8 mouse cellular contexts compared by ENCODE assay signal in genomic region chr12:79679941-79680697, GRCm38 (mm10).
DNase-seq lines count a peak whose midpoint lies in the region; ATAC-seq and TF ChIP-seq lines count a peak whose summit lies in the region.

No protein-coding gene starts in this region.

- no peak overlapping the region for H3K4me3 ChIP-seq in forebrain, postnatal 0 days (ENCODE audit: low read depth, low read length)
- H3K4me3 ChIP-seq in kidney, embryonic 15.5 days (replicated peaks) = no peak overlapping the region
- H3K4me3 ChIP-seq in neural tube, embryonic 15.5 days (replicated peaks) = no peak overlapping the region

- ATAC-seq in forebrain, postnatal 0 days = peak; percentile 85
- ATAC-seq in kidney, embryonic 15.5 days (replicated peaks; ENCODE audit: low FRiP score) = no peak; the same call in 1 of the 2 replicates
- ATAC-seq in neural tube, embryonic 15.5 days (ENCODE audit: low FRiP score) = peak; percentile 84
- ATAC-seq in megakaryocyte progenitor cell, adult 5-6 weeks (replicated peaks; ENCODE audit: poor library complexity) = no peak

- intact Hi-C loops in left cerebral cortex, postnatal 10 days (cut with DNase I) = loop anchor here (5.0 kb wide), 1 partner anchor 68 kb away; no protein-coding TSS in a partner anchor

- 39% methylated on average over 9 of the region's 9 CpGs for WGBS in forebrain, postnatal 0 days
- WGBS in kidney, embryonic 15.5 days = 57% methylated on average over 9 of the region's 9 CpGs
- 64% methylated on average over 9 of the region's 9 CpGs for WGBS in neural tube, embryonic 15.5 days

- H3K9ac ChIP-seq in forebrain, postnatal 0 days = no peak overlapping the region
- no peak overlapping the region for H3K9ac ChIP-seq in kidney, embryonic 15.5 days
- H3K9ac ChIP-seq in neural tube, embryonic 15.5 days (replicated peaks) = no peak overlapping the region

- no peaks in the 10 kb centered on the region for H3K27me3 ChIP-seq in forebrain, postnatal 0 days (ENCODE audit: insufficient read depth, low read length)
- no peaks in the 10 kb centered on the region for H3K27me3 ChIP-seq in kidney, embryonic 15.5 days
- H3K27me3 ChIP-seq in neural tube, embryonic 15.5 days (replicated peaks) = no peaks in the 10 kb centered on the region

- peak overlapping the region; percentile 72 for H3K27ac ChIP-seq in forebrain, postnatal 0 days (ENCODE audit: low read depth, low read length)
- peak overlapping the region; percentile 61 for H3K27ac ChIP-seq in kidney, embryonic 15.5 days
- H3K27ac ChIP-seq in neural tube, embryonic 15.5 days (replicated peaks) = peak overlapping the region; percentile 66

- no peaks in the 10 kb centered on the region for H3K9me3 ChIP-seq in forebrain, postnatal 0 days (ENCODE audit: low read length)
- H3K9me3 ChIP-seq in kidney, embryonic 15.5 days (replicated peaks) = no peaks in the 10 kb centered on the region
- H3K9me3 ChIP-seq in neural tube, embryonic 15.5 days (replicated peaks) = no peaks in the 10 kb centered on the region

- no peak overlapping the region for H3K4me2 ChIP-seq in forebrain, postnatal 0 days (ENCODE audit: low read depth)
- H3K4me2 ChIP-seq in kidney, embryonic 15.5 days = no peak overlapping the region
- no peak overlapping the region for H3K4me2 ChIP-seq in neural tube, embryonic 15.5 days

- DNase-seq in left cerebral cortex, postnatal 10 days (ENCODE audit: extremely low spot score in 1 of 2, low spot score in 2 of 2) = peak; percentile 55 to 68
- DNase-seq in left cerebral cortex, adult 11 months (ENCODE audit: low spot score) = no peak
- DNase-seq in forebrain, postnatal 0 days = peak; percentile 69
- DNase-seq in spleen, postnatal 14 days (ENCODE audit: low spot score in 2 of 2) = no peak
- no peak for DNase-seq in spleen, adult 12 weeks (ENCODE audit: low spot score)

- H3K4me1 ChIP-seq in forebrain, postnatal 0 days (ENCODE audit: insufficient read depth) = 0 out of 2 replicates have a peak, but pooled peaks cover 3% of the 10 kb centered on the region
- H3K4me1 ChIP-seq in kidney, embryonic 15.5 days = peaks cover 66% of the 10 kb centered on the region
- peaks cover 13% of the 10 kb centered on the region for H3K4me1 ChIP-seq in neural tube, embryonic 15.5 days

- H3K36me3 ChIP-seq in forebrain, postnatal 0 days (ENCODE audit: insufficient read depth) = no peaks in the 10 kb centered on the region
- H3K36me3 ChIP-seq in kidney, embryonic 15.5 days = no peaks in the 10 kb centered on the region
- H3K36me3 ChIP-seq in neural tube, embryonic 15.5 days = no peaks in the 10 kb centered on the region

- TF ChIP-seq CTCF in forebrain, postnatal 0 days (IDR thresholded peaks at IDR 0.05; ENCODE audit: low read depth) = no peak

Comparison
In these comparisons a context has a peak if more than half of its experiments do, and no peak if none do; other contexts are left out.
1. DNase-seq: peak in left cerebral cortex, postnatal 10 days (2 of 2) and forebrain, postnatal 0 days (single experiment); none in left cerebral cortex, adult 11 months (single experiment), spleen, postnatal 14 days (0 of 2) and spleen, adult 12 weeks (single experiment).
2. ATAC-seq: peak in forebrain, postnatal 0 days (single experiment) and neural tube, embryonic 15.5 days (single experiment); none in kidney, embryonic 15.5 days (single experiment) and megakaryocyte progenitor cell, adult 5-6 weeks (single experiment).
3. Peak in every context shown above with its lines, with median percentiles within 50 percentile points of each other: H3K27ac ChIP-seq.